Mouse (Mus musculus) hindbrain, embryonic 10.5 days (tissue): ENCODE measurements around the gene Slc35e1. TPM values are rescaled to one million over a fixed set of nuclear protein-coding genes. Genes with fewer than 3 reads are reported as not detected.
A peak's percentile ranks its signal among the peaks of the same experiment; 100 is the strongest.

Source experiments
- DNase-seq: peaks from one replicate; pipeline ENCODE4 v3.0.0-alpha.2; 2017; ENCODE audit warnings: low spot score
- H3K27ac ChIP-seq: fragments of 300-500 bp; sonication (generic); 2 replicates; pipeline ENCODE4 v1.5.1; 2016; ENCODE audit warnings: mild to moderate bottlenecking, moderate library complexity
- H3K27me3 ChIP-seq: fragments of 300-500 bp; sonication (generic); 2 replicates; pipeline ENCODE4 v1.6.1; 2016; ENCODE audit warnings: mild to moderate bottlenecking; ENCODE audit not compliant: poor library complexity, insufficient read depth, severe bottlenecking
- H3K36me3 ChIP-seq: fragments of 300-500 bp; sonication (generic); 2 replicates; pipeline ENCODE4 v1.6.1; 2016; ENCODE audit warnings: mild to moderate bottlenecking, moderate library complexity
- H3K4me1 ChIP-seq: fragments of 300-500 bp; sonication (generic); replicated peaks from 2 replicates; pipeline ENCODE4 v1.6.1; 2016; ENCODE audit warnings: mild to moderate bottlenecking
- H3K4me3 ChIP-seq: fragments of 300-500 bp; sonication (generic); 2 replicates; pipeline ENCODE4 v1.5.1; 2016; ENCODE audit warnings: mild to moderate bottlenecking, moderate library complexity
- H3K9me3 ChIP-seq: fragments of 300-500 bp; sonication (generic); 2 replicates; pipeline ENCODE4 v1.6.1; 2016; ENCODE audit warnings: mild to moderate bottlenecking, moderate library complexity
- WGBS: fragments of 180-500 bp; shearing (Covaris S2); methylation state at CpG from one replicate; pipeline ENCODE4 v1.1.7; 2016; 5-methylcytosine and 5-hydroxymethylcytosine counted together
- polyA plus RNA-seq: library from polyadenylated mRNA; unstranded; fragments of >200 nt; fragmentation: Nextera tagmentation; extraction: Ambion mirVana; gene quantifications from 2 replicates; pipeline ENCODE4 v1.2.1, GENCODE M21; 2016

Slc35e1 gene
- polyA plus RNA-seq, 1 experiment from 2014 or later: 21.3 TPM

GRCm38 (mm10) chr8:72469984-72470383 is 22.4 kb downstream of the Slc35e1 start:
- DNase-seq: no peak
- peaks cover 86% of the 10 kb centered on the region for H3K36me3 ChIP-seq

GRCm38 (mm10) chr8:72469243-72469642 is 23.2 kb downstream of the Slc35e1 start:
- Histone ChIP-seq H3K27me3 (no peaks in the 10 kb centered on the region), H3K36me3 (peaks cover 93% of the 10 kb centered on the region), H3K9me3 (no peaks in the 10 kb centered on the region), H3K4me3 (no peak overlapping the region), H3K4me1 (peaks cover 10% of the 10 kb centered on the region), H3K27ac (no peak overlapping the region)
- 93% methylated on average over 2 of the region's 2 CpGs for WGBS
- no peak for DNase-seq

More at GRCm38 (mm10) chr8:72469984-72470383, 22.4 kb downstream of the Slc35e1 start:
- no peaks in the 10 kb centered on the region for H3K9me3 ChIP-seq
- H3K4me1 ChIP-seq: peaks cover 13% of the 10 kb centered on the region
- H3K27me3 ChIP-seq: no peaks in the 10 kb centered on the region
- H3K4me3 ChIP-seq: no peak overlapping the region
- no peak overlapping the region for H3K27ac ChIP-seq
- 90% methylated on average over 8 of the region's 8 CpGs for WGBS

GRCm38 (mm10) chr8:72464211-72464610 is 28.2 kb downstream of the Slc35e1 start:
- H3K27ac ChIP-seq: no peak overlapping the region
- H3K36me3 ChIP-seq: peaks cover 100% of the 10 kb centered on the region
- H3K4me1 ChIP-seq: no peaks in the 10 kb centered on the region
- no peak overlapping the region for H3K4me3 ChIP-seq
- H3K9me3 ChIP-seq: no peaks in the 10 kb centered on the region
- no peaks in the 10 kb centered on the region for H3K27me3 ChIP-seq
- no peak for DNase-seq
- 97% methylated on average over 10 of the region's 10 CpGs for WGBS

- no peak for DNase-seq
- 93% methylated on average over 4 of the region's 4 CpGs for WGBS
- no peaks in the 10 kb centered on the region for H3K9me3 ChIP-seq
- H3K36me3 ChIP-seq: peaks cover 87% of the 10 kb centered on the region
- H3K27ac ChIP-seq: no peak overlapping the region
- H3K27me3 ChIP-seq: no peaks in the 10 kb centered on the region
- no peak overlapping the region for H3K4me3 ChIP-seq
- H3K4me1 ChIP-seq: no peaks in the 10 kb centered on the region
These were observed 32.4 kb downstream of the Slc35e1 start for GRCm38 (mm10) chr8:72459881-72460533.

- Histone ChIP-seq H3K36me3 (peaks cover 87% of the 10 kb centered on the region), H3K4me1 (no peaks in the 10 kb centered on the region), H3K27ac (no peak overlapping the region), H3K9me3 (peaks cover 6% of the 10 kb centered on the region; the same call in 1 of the 2 replicates), H3K4me3 (no peak overlapping the region), H3K27me3 (no peaks in the 10 kb centered on the region)
- no peak for DNase-seq
- WGBS: 88% methylated on average over 6 of the region's 6 CpGs
These were observed 34.0 kb downstream of the Slc35e1 start for GRCm38 (mm10) chr8:72458457-72458856.

- Histone ChIP-seq H3K4me1 (no peaks in the 10 kb centered on the region), H3K27me3 (no peaks in the 10 kb centered on the region), H3K4me3 (no peak overlapping the region), H3K36me3 (peaks cover 87% of the 10 kb centered on the region), H3K9me3 (peaks cover 6% of the 10 kb centered on the region; the same call in 1 of the 2 replicates), H3K27ac (no peak overlapping the region)
- WGBS: 89% methylated on average over 3 of the region's 3 CpGs
- no peak for DNase-seq
These were observed 34.6 kb downstream of the Slc35e1 start for GRCm38 (mm10) chr8:72457806-72458205.

- Histone ChIP-seq H3K4me3 (no peak overlapping the region), H3K27ac (no peak overlapping the region), H3K27me3 (no peaks in the 10 kb centered on the region), H3K36me3 (peaks cover 84% of the 10 kb centered on the region), H3K4me1 (no peaks in the 10 kb centered on the region), H3K9me3 (peaks cover 6% of the 10 kb centered on the region; the same call in 1 of the 2 replicates)
- 90% methylated on average over 4 of the region's 4 CpGs for WGBS
- DNase-seq: no peak
These were observed 37.1 kb downstream of the Slc35e1 start for GRCm38 (mm10) chr8:72455317-72455716.

- peaks cover 84% of the 10 kb centered on the region for H3K36me3 ChIP-seq
- no peak for DNase-seq
- no peaks in the 10 kb centered on the region for H3K27me3 ChIP-seq
- H3K9me3 ChIP-seq: peaks cover 6% of the 10 kb centered on the region; the same call in 1 of the 2 replicates
- H3K4me3 ChIP-seq: no peak overlapping the region
- no peak overlapping the region for H3K27ac ChIP-seq
- H3K4me1 ChIP-seq: no peaks in the 10 kb centered on the region
- WGBS: 95% methylated on average over 2 of the region's 2 CpGs
These were observed 38.5 kb downstream of the Slc35e1 start for GRCm38 (mm10) chr8:72453904-72454303.

- Histone ChIP-seq H3K27me3 (no peaks in the 10 kb centered on the region), H3K4me3 (no peak overlapping the region), H3K36me3 (peaks cover 88% of the 10 kb centered on the region), H3K9me3 (peaks cover 6% of the 10 kb centered on the region; the same call in 1 of the 2 replicates), H3K4me1 (no peaks in the 10 kb centered on the region), H3K27ac (no peak overlapping the region)
- WGBS: 86% methylated on average over 8 of the region's 8 CpGs
- DNase-seq: no peak
These were observed 40.9 kb downstream of the Slc35e1 start for GRCm38 (mm10) chr8:72451516-72451915.

- Histone ChIP-seq H3K27me3 (no peaks in the 10 kb centered on the region), H3K4me3 (no peak overlapping the region), H3K9me3 (no peaks in the 10 kb centered on the region), H3K27ac (no peak overlapping the region), H3K36me3 (peaks cover 33% of the 10 kb centered on the region), H3K4me1 (peaks cover 12% of the 10 kb centered on the region; the same call in 1 of the 2 replicates)
- WGBS: 92% methylated on average over 6 of the region's 6 CpGs
- DNase-seq: no peak
These were observed 47.3 kb downstream of the Slc35e1 start for GRCm38 (mm10) chr8:72445071-72445470.

GRCm38 (mm10) chr8:72443994-72444350 is 48.4 kb downstream of the Slc35e1 start:
- H3K27ac ChIP-seq: peak overlapping the region; percentile 91
- peaks cover 22% of the 10 kb centered on the region for H3K36me3 ChIP-seq
- H3K4me1 ChIP-seq: peaks cover 12% of the 10 kb centered on the region; the same call in 1 of the 2 replicates
- DNase-seq: no peak
- peak overlapping the region; percentile 57 for H3K4me3 ChIP-seq
- 43% methylated on average over 6 of the region's 6 CpGs for WGBS
- H3K27me3 ChIP-seq: no peaks in the 10 kb centered on the region
- H3K9me3 ChIP-seq: no peaks in the 10 kb centered on the region

- Histone ChIP-seq H3K27me3 (no peaks in the 10 kb centered on the region), H3K9me3 (no peaks in the 10 kb centered on the region), H3K27ac (peak within 1 kb of the TSS; percentile 91), H3K4me3 (peak within 1 kb of the TSS; percentile 57), H3K36me3 (peaks cover 18% of the 10 kb centered on the region), H3K4me1 (peaks cover 12% of the 10 kb centered on the region; the same call in 1 of the 2 replicates)
- peak; percentile 97 for DNase-seq
- 5% methylated on average over 34 of the region's 34 CpGs for WGBS
These were observed 48.9 kb downstream of the Slc35e1 start, which contains the start of the genes Calr3 and 1700030K09Rik for GRCm38 (mm10) chr8:72443338-72443993. Gene Calr3, minus strand, starts transcription at chr8:72443870. Gene 1700030K09Rik, plus strand, starts transcription at chr8:72443880.
